Mouse (Mus musculus): ENCODE measurements around the gene R3hdm2. TPM values are rescaled to one million over a fixed set of nuclear protein-coding genes. Genes with fewer than 3 reads are reported as not detected.

The R3hdm2 gene
- polyA plus RNA-seq, 1 experiment from 2014 or later: 18.3 TPM

Other genes with a start within 250 kb of the R3hdm2 start
- 65.6 and 66.7 TPM in 2 replicates for gene B4galnt1, start 215.1 kb upstream of the R3hdm2 start, polyA plus RNA-seq (2015; fragmentation: Nextera tagmentation; extraction: Ambion mirVana)
- gene Slc26a10, start 199.7 kb upstream of the R3hdm2 start, polyA plus RNA-seq (2015; fragmentation: Nextera tagmentation; extraction: Ambion mirVana): 1.0 and 1.1 TPM in 2 replicates
- gene Arhgef25, start 190.2 kb upstream of the R3hdm2 start, polyA plus RNA-seq (2015; fragmentation: Nextera tagmentation; extraction: Ambion mirVana): 44.7 and 46.3 TPM in 2 replicates
- 54.4 and 56.9 TPM in 2 replicates for gene Dtx3, start 184.6 kb upstream of the R3hdm2 start, polyA plus RNA-seq (2015; fragmentation: Nextera tagmentation; extraction: Ambion mirVana)
- gene Pip4k2c, start 168.7 kb upstream of the R3hdm2 start, polyA plus RNA-seq (2015; fragmentation: Nextera tagmentation; extraction: Ambion mirVana): 40.3 and 44.5 TPM in 2 replicates
- gene Kif5a, start 117.0 kb upstream of the R3hdm2 start, polyA plus RNA-seq (2015; fragmentation: Nextera tagmentation; extraction: Ambion mirVana): 5.2 and 5.3 TPM in 2 replicates
- gene Dctn2, start 114.0 kb upstream of the R3hdm2 start, polyA plus RNA-seq (2015; fragmentation: Nextera tagmentation; extraction: Ambion mirVana): 162 and 170 TPM in 2 replicates
- gene Mbd6, start 91.3 kb upstream of the R3hdm2 start, polyA plus RNA-seq (2015; fragmentation: Nextera tagmentation; extraction: Ambion mirVana): 9.9 and 11.1 TPM in 2 replicates
- 96.8 and 108 TPM in 2 replicates for gene Mars, start 68.5 kb upstream of the R3hdm2 start, polyA plus RNA-seq (2015; fragmentation: Nextera tagmentation; extraction: Ambion mirVana)
- 7.9 and 9.0 TPM in 2 replicates for gene Arhgap9, start 58.4 kb upstream of the R3hdm2 start, polyA plus RNA-seq (2015; fragmentation: Nextera tagmentation; extraction: Ambion mirVana)
- gene Gli1, start 38.4 kb upstream of the R3hdm2 start, polyA plus RNA-seq (2015; fragmentation: Nextera tagmentation; extraction: Ambion mirVana): 6.6 and 7.6 TPM in 2 replicates
- gene Inhbe, start 25.9 kb upstream of the R3hdm2 start, polyA plus RNA-seq (2015; fragmentation: Nextera tagmentation; extraction: Ambion mirVana): not detected in 2 replicates
- not detected in 2 replicates for gene Inhbc, start 9.9 kb upstream of the R3hdm2 start, polyA plus RNA-seq (2015; fragmentation: Nextera tagmentation; extraction: Ambion mirVana)
- gene Stac3, start 121.4 kb downstream of the R3hdm2 start, polyA plus RNA-seq (2015; fragmentation: Nextera tagmentation; extraction: Ambion mirVana): 0.32 and 0.67 TPM in 2 replicates
- 64.5 and 64.6 TPM in 2 replicates for gene Ndufa4l2, start 134.6 kb downstream of the R3hdm2 start, polyA plus RNA-seq (2015; fragmentation: Nextera tagmentation; extraction: Ambion mirVana)
- gene Shmt2, start 142.1 kb downstream of the R3hdm2 start, polyA plus RNA-seq (2015; fragmentation: Nextera tagmentation; extraction: Ambion mirVana): 146 and 170 TPM in 2 replicates
- gene Nxph4, start 154.2 kb downstream of the R3hdm2 start, polyA plus RNA-seq (2015; fragmentation: Nextera tagmentation; extraction: Ambion mirVana): 4.3 and 4.4 TPM in 2 replicates
- gene Lrp1, start 240.8 kb downstream of the R3hdm2 start, polyA plus RNA-seq (2015; fragmentation: Nextera tagmentation; extraction: Ambion mirVana): 64.6 and 67.0 TPM in 2 replicates

Measured in intestine, embryonic 16.5 days (tissue).